Mouse (Mus musculus) kidney, embryonic 15.5 days (tissue): Measurements from ENCODE around the gene Serinc1. TPM values are rescaled to one million over a fixed set of nuclear protein-coding genes. Genes with fewer than 3 reads are reported as not detected.

ENCODE experiments used
- ATAC-seq: fragments of 200-750 bp; cut with Nextera tagmentation; replicated peaks from 2 replicates; pipeline ENCODE4 v1.8.0; 2017; ENCODE audit warnings: moderate TSS enrichment; ENCODE audit not compliant: low FRiP score
- H3K27ac ChIP-seq: fragments of 300-500 bp; sonication (generic); 2 replicates; pipeline ENCODE4 v1.5.1; 2015; ENCODE audit warnings: mild to moderate bottlenecking, inconsistent platforms
- H3K27me3 ChIP-seq: fragments of 300-500 bp; sonication (generic); 2 replicates; pipeline ENCODE4 v1.6.1; 2015; ENCODE audit warnings: inconsistent platforms
- H3K36me3 ChIP-seq: fragments of 300-500 bp; sonication (generic); 2 replicates; pipeline ENCODE4 v1.6.1; 2015; ENCODE audit warnings: inconsistent platforms
- H3K4me1 ChIP-seq: fragments of 300-500 bp; sonication (generic); 2 replicates; pipeline ENCODE4 v1.6.1; 2015; ENCODE audit warnings: inconsistent platforms
- H3K4me2 ChIP-seq: fragments of 300-500 bp; sonication (generic); 2 replicates; pipeline ENCODE4 v1.6.1; 2015; ENCODE audit warnings: moderate library complexity, mild to moderate bottlenecking, inconsistent platforms
- H3K4me3 ChIP-seq: fragments of 300-500 bp; sonication (generic); replicated peaks from 2 replicates; pipeline ENCODE4 v1.5.1; 2015; ENCODE audit warnings: mild to moderate bottlenecking, inconsistent platforms
- H3K9ac ChIP-seq: fragments of 300-500 bp; sonication (generic); 2 replicates; pipeline ENCODE4 v1.6.1; 2015; ENCODE audit warnings: mild to moderate bottlenecking, inconsistent platforms
- H3K9me3 ChIP-seq: fragments of 300-500 bp; sonication (generic); replicated peaks from 2 replicates; pipeline ENCODE4 v1.6.1; 2016; ENCODE audit warnings: inconsistent platforms
- whole genome bisulfite sequencing: fragments of 180-500 bp; shearing (Covaris S2); methylation state at CpG from one replicate; pipeline ENCODE4 v1.1.7; 2015; ENCODE audit warnings: mixed read lengths; 5-methylcytosine and 5-hydroxymethylcytosine counted together
- polyA plus RNA-seq: library from polyadenylated mRNA; unstranded; fragments of >200 nt; fragmentation: Nextera tagmentation; extraction: Ambion mirVana; gene quantifications from 2 replicates; pipeline ENCODE4 v1.2.1, GENCODE M21; 2015

The Serinc1 gene
- polyA plus RNA-seq, 1 experiment from 2014 or later = 149 TPM

GRCm38 (mm10) chr10:57531076-57531475, 1.3 kb downstream of the Serinc1 start:
- Histone ChIP-seq H3K9ac (no peak overlapping the region), H3K27me3 (no peaks in the 10 kb centered on the region), H3K4me1 (peaks cover 11% of the 10 kb centered on the region), H3K36me3 (peaks cover 19% of the 10 kb centered on the region), H3K4me2 (peak overlapping the region; percentile 64), H3K9me3 (no peaks in the 10 kb centered on the region), H3K4me3 (peak overlapping the region; percentile 87), H3K27ac (no peak overlapping the region)
- ATAC-seq = no peak
- 63% methylated on average over 2 of the region's 2 CpGs for WGBS

GRCm38 (mm10) chr10:57526469-57526868, 5.9 kb downstream of the Serinc1 start:
- no peak for ATAC-seq
- no peaks in the 10 kb centered on the region for H3K27me3 ChIP-seq
- H3K9me3 ChIP-seq = no peaks in the 10 kb centered on the region; the same call in 1 of the 2 replicates
- no peak overlapping the region for H3K4me3 ChIP-seq
- H3K36me3 ChIP-seq = peaks cover 57% of the 10 kb centered on the region
- no peak overlapping the region for H3K27ac ChIP-seq
- 95% methylated on average over 5 of the region's 5 CpGs for WGBS
- H3K9ac ChIP-seq = no peak overlapping the region
- peaks cover 11% of the 10 kb centered on the region for H3K4me1 ChIP-seq
- H3K4me2 ChIP-seq = no peak overlapping the region

GRCm38 (mm10) chr10:57515278-57515677, 17.1 kb downstream of the Serinc1 start:
- WGBS = 71% methylated on average over 1 of the region's 1 CpGs
- Histone ChIP-seq H3K4me2 (no peak overlapping the region), H3K9me3 (no peaks in the 10 kb centered on the region), H3K36me3 (peaks cover 80% of the 10 kb centered on the region), H3K4me1 (no peaks in the 10 kb centered on the region), H3K27ac (no peak overlapping the region), H3K9ac (no peak overlapping the region), H3K27me3 (no peaks in the 10 kb centered on the region), H3K4me3 (no peak overlapping the region)
- ATAC-seq = no peak

- Histone ChIP-seq H3K36me3 (peaks cover 76% of the 10 kb centered on the region), H3K4me1 (no peaks in the 10 kb centered on the region), H3K9me3 (no peaks in the 10 kb centered on the region), H3K27me3 (no peaks in the 10 kb centered on the region), H3K27ac (no peak overlapping the region), H3K9ac (no peak overlapping the region), H3K4me3 (no peak overlapping the region), H3K4me2 (no peak overlapping the region)
- WGBS = 84% methylated on average over 2 of the region's 2 CpGs
- no peak for ATAC-seq
Observed at GRCm38 (mm10) chr10:57514616-57515015, 17.7 kb downstream of the Serinc1 start.

- no peaks in the 10 kb centered on the region for H3K9me3 ChIP-seq
- no peak overlapping the region for H3K4me3 ChIP-seq
- H3K36me3 ChIP-seq = peaks cover 27% of the 10 kb centered on the region
- no peaks in the 10 kb centered on the region for H3K27me3 ChIP-seq
- no peak overlapping the region for H3K9ac ChIP-seq
- 82% methylated on average over 9 of the region's 9 CpGs for WGBS
- no peak for ATAC-seq
- no peaks in the 10 kb centered on the region for H3K4me1 ChIP-seq
- no peak overlapping the region for H3K4me2 ChIP-seq
- H3K27ac ChIP-seq = no peak overlapping the region
Observed at GRCm38 (mm10) chr10:57499414-57500156, 32.7 kb downstream of the Serinc1 start.

- no peak for ATAC-seq
- Histone ChIP-seq H3K27me3 (no peaks in the 10 kb centered on the region), H3K27ac (no peak overlapping the region), H3K9ac (no peak overlapping the region), H3K4me3 (no peak overlapping the region), H3K4me1 (peaks cover 13% of the 10 kb centered on the region), H3K36me3 (peaks cover 16% of the 10 kb centered on the region), H3K4me2 (no peak overlapping the region), H3K9me3 (no peaks in the 10 kb centered on the region)
- 90% methylated on average over 2 of the region's 2 CpGs for WGBS
Observed at GRCm38 (mm10) chr10:57492050-57492449, 40.3 kb downstream of the Serinc1 start.

- no peak for ATAC-seq
- no peak overlapping the region for H3K4me2 ChIP-seq
- no peak overlapping the region for H3K27ac ChIP-seq
- no peak overlapping the region for H3K9ac ChIP-seq
- H3K4me3 ChIP-seq = no peak overlapping the region
- peaks cover 13% of the 10 kb centered on the region for H3K4me1 ChIP-seq
- no peaks in the 10 kb centered on the region for H3K27me3 ChIP-seq
- H3K36me3 ChIP-seq = peaks cover 4% of the 10 kb centered on the region; the same call in 1 of the 2 replicates
- no peaks in the 10 kb centered on the region for H3K9me3 ChIP-seq
Observed at GRCm38 (mm10) chr10:57488591-57488990, 43.7 kb downstream of the Serinc1 start.

GRCm38 (mm10) chr10:57487201-57487600, 45.1 kb downstream of the Serinc1 start:
- WGBS = 1% methylated on average over 8 of the region's 8 CpGs
- H3K4me1 ChIP-seq = peaks cover 13% of the 10 kb centered on the region

GRCm38 (mm10) chr10:57486542-57487071, 45.7 kb downstream of the Serinc1 start:
- H3K4me1 ChIP-seq = peaks cover 13% of the 10 kb centered on the region
- H3K27me3 ChIP-seq = no peaks in the 10 kb centered on the region
- under 1% methylated on average over 64 of the region's 65 CpGs for WGBS
- peak overlapping the region; percentile 70 for H3K4me2 ChIP-seq
- H3K9me3 ChIP-seq = no peaks in the 10 kb centered on the region
- H3K4me3 ChIP-seq = peak overlapping the region; percentile 91
- no peaks in the 10 kb centered on the region for H3K36me3 ChIP-seq
- peak overlapping the region; percentile 97 for H3K9ac ChIP-seq
- peak; percentile 91 for ATAC-seq
- peak overlapping the region; percentile 97 for H3K27ac ChIP-seq

More at GRCm38 (mm10) chr10:57487201-57487600, 45.1 kb downstream of the Serinc1 start:
- no peak for ATAC-seq
- Histone ChIP-seq H3K9ac (peak overlapping the region; percentile 97), H3K9me3 (no peaks in the 10 kb centered on the region), H3K36me3 (no peaks in the 10 kb centered on the region), H3K4me2 (peak overlapping the region; percentile 70), H3K27me3 (no peaks in the 10 kb centered on the region), H3K4me3 (peak overlapping the region; percentile 91), H3K27ac (0 out of 2 replicates have a peak overlapping the region, but pooled peaks have one; percentile 97)

GRCm38 (mm10) chr10:57485908-57486541, 46.3 kb downstream of the Serinc1 start, which contains the start of gene Hsf2:
Hsf2 (plus strand) TSS chr10:57486385.
- Histone ChIP-seq H3K9ac (peak within 1 kb of the TSS; percentile 97), H3K4me3 (peak within 1 kb of the TSS; percentile 91), H3K4me1 (peaks cover 13% of the 10 kb centered on the region), H3K27ac (peak within 1 kb of the TSS; percentile 97), H3K4me2 (peak within 1 kb of the TSS; percentile 70), H3K36me3 (no peaks in the 10 kb centered on the region), H3K27me3 (no peaks in the 10 kb centered on the region), H3K9me3 (no peaks in the 10 kb centered on the region)
- 2% methylated on average over 51 of the region's 52 CpGs for WGBS
- peak; percentile 100 for ATAC-seq

- H3K9me3 ChIP-seq = no peaks in the 10 kb centered on the region
Observed at GRCm38 (mm10) chr10:57484741-57485140, 47.6 kb downstream of the Serinc1 start.

GRCm38 (mm10) chr10:57481717-57482116, 50.6 kb downstream of the Serinc1 start:
- no peak for ATAC-seq
- Histone ChIP-seq H3K4me3 (no peak overlapping the region), H3K4me1 (no peaks in the 10 kb centered on the region), H3K27ac (no peak overlapping the region), H3K27me3 (no peaks in the 10 kb centered on the region), H3K4me2 (no peak overlapping the region), H3K9ac (no peak overlapping the region), H3K9me3 (no peaks in the 10 kb centered on the region), H3K36me3 (no peaks in the 10 kb centered on the region)
- 56% methylated on average over 5 of the region's 5 CpGs for WGBS

More at GRCm38 (mm10) chr10:57484741-57485140, 47.6 kb downstream of the Serinc1 start:
- no peaks in the 10 kb centered on the region for H3K36me3 ChIP-seq
- H3K27ac ChIP-seq = no peak overlapping the region
- H3K27me3 ChIP-seq = no peaks in the 10 kb centered on the region
- WGBS = 89% methylated on average over 3 of the region's 3 CpGs
- peaks cover 13% of the 10 kb centered on the region for H3K4me1 ChIP-seq
- no peak for ATAC-seq
- no peak overlapping the region for H3K4me2 ChIP-seq
- no peak overlapping the region for H3K9ac ChIP-seq
- no peak overlapping the region for H3K4me3 ChIP-seq
